In the genomic region with DNA sequence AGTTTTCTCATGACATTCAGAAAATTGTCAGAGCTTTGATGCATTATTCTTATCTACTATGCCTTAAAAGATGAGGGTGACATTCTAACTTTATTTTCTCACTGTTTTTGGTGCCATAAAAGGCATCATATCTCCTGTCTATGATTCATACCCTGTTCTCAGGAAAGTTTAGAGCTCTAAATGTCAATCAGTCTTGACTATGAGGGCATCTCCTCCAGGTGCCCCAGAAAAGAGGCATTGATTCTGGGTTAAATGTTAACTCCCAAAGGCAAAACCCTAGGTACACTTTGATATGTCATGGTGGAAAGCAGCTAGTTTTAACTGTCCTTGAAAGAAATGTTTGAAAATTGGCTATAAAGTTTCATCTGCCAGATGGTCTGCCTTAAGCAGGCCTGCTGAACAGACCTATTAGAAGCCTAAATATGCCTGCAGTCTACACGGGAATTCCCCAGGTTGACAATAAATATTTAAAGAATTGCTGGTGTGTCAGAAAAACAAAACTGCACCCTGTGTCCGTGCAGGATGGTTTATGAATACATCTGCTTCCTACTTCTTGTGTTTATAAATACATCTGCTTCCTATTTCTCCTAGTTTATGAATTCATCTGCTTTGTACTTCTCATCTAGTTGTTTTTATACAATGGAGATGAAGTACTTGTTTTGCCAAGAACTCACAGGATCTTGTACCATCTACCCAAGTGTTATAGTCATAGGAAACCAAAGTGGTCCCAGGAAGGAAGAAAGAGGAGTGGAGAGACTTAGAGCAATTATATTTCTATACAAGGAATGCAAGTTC, we compare ENCODE assay signal across 26 mouse cellular contexts.
A peak's percentile ranks its signal among the peaks of the same experiment; 100 is the strongest.
DNase-seq lines count a peak whose midpoint lies in the region; ATAC-seq lines count a peak whose summit lies in the region.
"Had no signal": no experiment of that assay in that cellular context is flagged by ENCODE, and none has a peak within 500 bp of the region (broad histone marks: within the 10 kb centered on the region; RNA-seq: fewer than 3 reads in every experiment).

No protein-coding gene starts in this region.

- DNase-seq in embryonic facial prominence, embryonic 14.5 days (ENCODE audit: low spot score), result peak; percentile 8
- no peak for DNase-seq in embryonic facial prominence, embryonic 10.5 days (ENCODE audit: low spot score)
- no peak for DNase-seq in lung, postnatal 4 days
- DNase-seq in lung, postnatal 10 days, result peak; percentile 4
- DNase-seq in cerebellum, postnatal 36 days, result no peak
- no peak for DNase-seq in forebrain, embryonic 14.5 days (ENCODE audit: low spot score)
- DNase-seq: adrenal gland, adult 8-10 months; adrenal gland, postnatal 36 days; B cell, adult 2 months; cerebellum, adult 11-12 months; cerebellum, adult 9-10 months; cerebellum, postnatal 25 days; gastrocnemius, postnatal 10 days; heart, adult 18-20 months; heart, postnatal 10 days; heart, postnatal 4 days had no signal

- 37% methylated on average over 2 of the region's 2 CpGs for WGBS in embryonic facial prominence, embryonic 14.5 days
- 66% methylated on average over 2 of the region's 2 CpGs for WGBS in embryonic facial prominence, embryonic 10.5 days
- 27% methylated on average over 2 of the region's 2 CpGs for WGBS in lung, embryonic 15.5 days
- 77% methylated on average over 2 of the region's 2 CpGs for WGBS in forebrain, embryonic 14.5 days

- H3K4me1 ChIP-seq in embryonic facial prominence, embryonic 14.5 days (ENCODE audit: control insufficient read depth, insufficient read depth, low read length), result no peaks in the 10 kb centered on the region
- H3K4me1 ChIP-seq in embryonic facial prominence, embryonic 10.5 days, result no peaks in the 10 kb centered on the region
- H3K4me1 ChIP-seq in lung, embryonic 15.5 days, result no peaks in the 10 kb centered on the region
- no peaks in the 10 kb centered on the region for H3K4me1 ChIP-seq in forebrain, embryonic 14.5 days (ENCODE audit: control insufficient read depth, insufficient read depth, low read length)
- H3K4me1 ChIP-seq: embryonic facial prominence, embryonic 15.5 days; forebrain, embryonic 10.5 days; forebrain, embryonic 15.5 days; heart, embryonic 10.5 days; hindbrain, embryonic 12.5 days had no signal

- no peak for ATAC-seq in embryonic facial prominence, embryonic 14.5 days (ENCODE audit: low read depth)
- ATAC-seq in lung, embryonic 15.5 days (ENCODE audit: borderline replicate concordance, extremely low read depth, low FRiP score, low TSS enrichment), result peak; percentile 52; the same call in 1 of the 2 replicates
- no peak for ATAC-seq in forebrain, embryonic 14.5 days
- ATAC-seq: CD4-positive, CD25-positive, alpha-beta regulatory T cell, adult 4 months; forebrain, embryonic 15.5 days; hindbrain, embryonic 16.5 days had no signal

- H3K4me3 ChIP-seq in embryonic facial prominence, embryonic 14.5 days (ENCODE audit: low read depth, low read length), result no peak overlapping the region
- H3K4me3 ChIP-seq in embryonic facial prominence, embryonic 10.5 days, result no peak overlapping the region
- H3K4me3 ChIP-seq in lung, embryonic 15.5 days, result no peak overlapping the region
- no peak overlapping the region for H3K4me3 ChIP-seq in forebrain, embryonic 14.5 days (ENCODE audit: low read depth, low read length)
- H3K4me3 ChIP-seq: embryonic facial prominence, embryonic 15.5 days; erythroblast, embryonic 14.5 days; forebrain, embryonic 10.5 days; forebrain, embryonic 15.5 days; heart, embryonic 10.5 days; hindbrain, embryonic 12.5 days had no signal

- no peaks in the 10 kb centered on the region for H3K27me3 ChIP-seq in embryonic facial prominence, embryonic 14.5 days (replicated peaks; ENCODE audit: control insufficient read depth, insufficient read depth, low read length)
- H3K27me3 ChIP-seq in embryonic facial prominence, embryonic 10.5 days (replicated peaks; ENCODE audit: low read depth, poor library complexity, severe bottlenecking), result no peaks in the 10 kb centered on the region
- no peaks in the 10 kb centered on the region for H3K27me3 ChIP-seq in lung, embryonic 15.5 days
- H3K27me3 ChIP-seq in forebrain, embryonic 14.5 days (replicated peaks; ENCODE audit: control insufficient read depth, insufficient read depth, low read length), result no peaks in the 10 kb centered on the region
- H3K27me3 ChIP-seq: embryonic facial prominence, embryonic 15.5 days; forebrain, embryonic 15.5 days; hindbrain, embryonic 12.5 days had no signal

- H3K4me2 ChIP-seq in embryonic facial prominence, embryonic 14.5 days (ENCODE audit: low read depth, low read length), result no peak overlapping the region
- H3K4me2 ChIP-seq in lung, embryonic 15.5 days, result no peak overlapping the region
- H3K4me2 ChIP-seq in forebrain, embryonic 14.5 days (ENCODE audit: low read length), result no peak overlapping the region
- H3K4me2 ChIP-seq: embryonic facial prominence, embryonic 15.5 days; forebrain, embryonic 15.5 days; hindbrain, embryonic 12.5 days had no signal

- no peaks in the 10 kb centered on the region for H3K9me3 ChIP-seq in embryonic facial prominence, embryonic 14.5 days (ENCODE audit: control insufficient read depth, low read length)
- H3K9me3 ChIP-seq in embryonic facial prominence, embryonic 10.5 days, result no peaks in the 10 kb centered on the region
- no peaks in the 10 kb centered on the region for H3K9me3 ChIP-seq in lung, embryonic 15.5 days
- no peaks in the 10 kb centered on the region for H3K9me3 ChIP-seq in forebrain, embryonic 14.5 days (replicated peaks; ENCODE audit: control insufficient read depth, low read length)
- H3K9me3 ChIP-seq: embryonic facial prominence, embryonic 15.5 days; forebrain, embryonic 10.5 days; forebrain, embryonic 15.5 days; G1E; heart, embryonic 10.5 days; hindbrain, embryonic 12.5 days had no signal

- H3K27ac ChIP-seq in embryonic facial prominence, embryonic 14.5 days (replicated peaks; ENCODE audit: low read depth, low read length), result no peak overlapping the region
- no peak overlapping the region for H3K27ac ChIP-seq in embryonic facial prominence, embryonic 10.5 days (replicated peaks)
- peak overlapping the region; percentile 50; the same call in 1 of the 2 replicates for H3K27ac ChIP-seq in lung, embryonic 15.5 days
- no peak overlapping the region for H3K27ac ChIP-seq in forebrain, embryonic 14.5 days (ENCODE audit: low read depth, low read length)
- H3K27ac ChIP-seq: embryonic facial prominence, embryonic 15.5 days; forebrain, embryonic 10.5 days; forebrain, embryonic 15.5 days; heart, embryonic 10.5 days; hindbrain, embryonic 12.5 days had no signal

- no peaks in the 10 kb centered on the region for H3K36me3 ChIP-seq in embryonic facial prominence, embryonic 14.5 days (ENCODE audit: control insufficient read depth, insufficient read depth, low read length)
- no peaks in the 10 kb centered on the region for H3K36me3 ChIP-seq in embryonic facial prominence, embryonic 10.5 days (replicated peaks)
- no peaks in the 10 kb centered on the region for H3K36me3 ChIP-seq in lung, embryonic 15.5 days
- no peaks in the 10 kb centered on the region for H3K36me3 ChIP-seq in forebrain, embryonic 14.5 days (ENCODE audit: control insufficient read depth, insufficient read depth, low read length)
- H3K36me3 ChIP-seq: embryonic facial prominence, embryonic 15.5 days; forebrain, embryonic 10.5 days; forebrain, embryonic 15.5 days; G1E; heart, embryonic 10.5 days; hindbrain, embryonic 12.5 days had no signal

- H3K9ac ChIP-seq in embryonic facial prominence, embryonic 14.5 days (ENCODE audit: low read depth, low read length), result no peak overlapping the region
- H3K9ac ChIP-seq in lung, embryonic 15.5 days, result no peak overlapping the region
- H3K9ac ChIP-seq in forebrain, embryonic 14.5 days (ENCODE audit: low read length), result no peak overlapping the region
- H3K9ac ChIP-seq: embryonic facial prominence, embryonic 15.5 days; forebrain, embryonic 15.5 days; hindbrain, embryonic 12.5 days had no signal

Comparison
In these comparisons a context has a peak if more than half of its experiments do, and no peak if none do; other contexts are left out.
1. DNase-seq: peak in embryonic facial prominence, embryonic 14.5 days (single experiment) and lung, postnatal 10 days (single experiment); none in embryonic facial prominence, embryonic 10.5 days (single experiment), lung, postnatal 4 days (0 of 2), cerebellum, postnatal 36 days (0 of 2) and forebrain, embryonic 14.5 days (single experiment).